ENCODE assay signal across 32 mouse cellular contexts in genomic region chr16:17316554-17316953, GRCm38 (mm10). TPM values are rescaled to one million over a fixed set of nuclear protein-coding genes. Genes with fewer than 3 reads are reported as not detected.
DNase-seq lines count a peak whose midpoint lies in the region; TF ChIP-seq lines count a peak whose summit lies in the region.
"Had no signal": no experiment of that assay in that cellular context is flagged by ENCODE, and none has a peak within 500 bp of the region (broad histone marks: within the 10 kb centered on the region; RNA-seq: fewer than 3 reads in every experiment).

No protein-coding gene starts in this region.

- TF ChIP-seq POLR2A in embryonic fibroblast, embryonic 13.5 days (IDR thresholded peaks at IDR 0.05; ENCODE audit: low read depth, low read length) = no peak

- no peak for TF ChIP-seq CTCF in embryonic fibroblast, embryonic 13.5 days (IDR thresholded peaks at IDR 0.05; ENCODE audit: borderline replicate concordance, insufficient read depth, low read length)

- DNase-seq in adrenal gland, adult (ENCODE audit: inconsistent age in 2 of 2, low spot score in 1 of 2) = peak; percentile 47 to 76
- DNase-seq in adrenal gland, postnatal 25 days = no peak
- DNase-seq in layer of hippocampus, adult 9-11 months = peak; percentile 20
- no peak for DNase-seq in layer of hippocampus, adult 11-12 months (ENCODE audit: low spot score)
- DNase-seq in adipocyte (ENCODE audit: low spot score) = peak; percentile 50
- no peak for DNase-seq in ovary, postnatal 14 days (ENCODE audit: low spot score)
- DNase-seq in lung, postnatal 36 days = no peak
- DNase-seq: cerebellum, adult 2 months; cerebellum, postnatal 14 days; gastrocnemius, postnatal 10 days; heart, postnatal 14 days; kidney, adult 2 months; kidney, postnatal 36 days; liver, embryonic 13.5 days; lung, adult 18-20 months; thymus, adult 2 months; thymus, postnatal 4 days had no signal

- peak overlapping the region; percentile 34 for H3K27ac ChIP-seq in embryonic fibroblast, embryonic 13.5 days (ENCODE audit: insufficient read depth, low read length)
- H3K27ac ChIP-seq: embryonic facial prominence, embryonic 10.5 days; embryonic facial prominence, embryonic 15.5 days; forebrain, embryonic 15.5 days; heart, embryonic 13.5 days; hindbrain, embryonic 12.5 days; hindbrain, postnatal 0 days; intestine, embryonic 15.5 days; limb, embryonic 10.5 days; limb, embryonic 15.5 days; liver, embryonic 13.5 days; macrophage; midbrain, embryonic 13.5 days; neural tube, embryonic 13.5 days had no signal

- no peak overlapping the region for H3K4me3 ChIP-seq in embryonic fibroblast, embryonic 13.5 days (ENCODE audit: insufficient read depth, low read length)
- H3K4me3 ChIP-seq: embryonic facial prominence, embryonic 10.5 days; embryonic facial prominence, embryonic 15.5 days; forebrain, embryonic 15.5 days; heart, embryonic 13.5 days; hindbrain, embryonic 12.5 days; intestine, embryonic 15.5 days; limb, embryonic 10.5 days; limb, embryonic 15.5 days; liver, embryonic 13.5 days; midbrain, embryonic 13.5 days; neural tube, embryonic 13.5 days had no signal

- H3K4me1 ChIP-seq in embryonic fibroblast, embryonic 13.5 days (ENCODE audit: control insufficient read depth, insufficient read depth, low read length) = no peaks in the 10 kb centered on the region
- H3K4me1 ChIP-seq: embryonic facial prominence, embryonic 10.5 days; embryonic facial prominence, embryonic 15.5 days; forebrain, embryonic 15.5 days; heart, embryonic 13.5 days; hindbrain, embryonic 12.5 days; intestine, embryonic 15.5 days; limb, embryonic 10.5 days; limb, embryonic 15.5 days; liver, embryonic 13.5 days; midbrain, embryonic 13.5 days; neural tube, embryonic 13.5 days had no signal

RNA-seq across cellular contexts. Expression of gene Serpind1, which starts 14.6 kb away (rescaled TPM):
- 0.24 and 4.8 TPM in 2 replicates for total RNA-seq in adrenal gland, postnatal 25 days (2021)
- polyA plus RNA-seq in embryonic fibroblast, embryonic 13.5 days (2011; ENCODE audit: insufficient read length, low read depth, missing spikeins) = not detected in 2 replicates
- total RNA-seq: megakaryocyte-erythroid progenitor cell, adult 5-6 weeks; MEL had no signal
- polyA plus RNA-seq: macrophage had no signal

RNA-seq across cellular contexts. Expression of gene Tmem191c, which starts 40.7 kb away (rescaled TPM):
- total RNA-seq in adrenal gland, postnatal 25 days (2021) = 13.8 and 19.9 TPM in 2 replicates
- polyA plus RNA-seq in embryonic fibroblast, embryonic 13.5 days (2011; ENCODE audit: insufficient read length, low read depth, missing spikeins) = 1.5 and 4.5 TPM in 2 replicates

Comparison
In these comparisons a context has a peak if more than half of its experiments do, and no peak if none do; other contexts are left out.
1. DNase-seq: peak in adrenal gland, adult (2 of 2), layer of hippocampus, adult 9-11 months (single experiment) and adipocyte (single experiment); none in adrenal gland, postnatal 25 days (single experiment), layer of hippocampus, adult 11-12 months (single experiment), ovary, postnatal 14 days (single experiment) and lung, postnatal 36 days (single experiment).